Mouse (Mus musculus) layer of hippocampus, adult 8-10 months (tissue): ENCODE data around the gene Arhgap24. TPM values are rescaled to one million over a fixed set of nuclear protein-coding genes. Genes with fewer than 3 reads are reported as not detected.
"Not testable (repeated sequence)": the region's sequence is repeated elsewhere in the genome, so short reads cannot be mapped to it uniquely, and the experiment has no call there.

ENCODE experiments used
- DNase-seq, 2 experiments: peaks; one replicate each; pipeline ENCODE4 v3.0.0; 2022; ENCODE audit warnings: low spot score in 2 of 2
- total RNA-seq, 4 experiments: library from RNA; stranded (reverse); gene quantifications; 2 replicates each; pipeline ENCODE4 v1.2.4; 2022

Gene Arhgap24
- total RNA-seq, 4 experiments from 2014 or later: 4.8 to 10.6 (median 7.1) TPM

DNA sequence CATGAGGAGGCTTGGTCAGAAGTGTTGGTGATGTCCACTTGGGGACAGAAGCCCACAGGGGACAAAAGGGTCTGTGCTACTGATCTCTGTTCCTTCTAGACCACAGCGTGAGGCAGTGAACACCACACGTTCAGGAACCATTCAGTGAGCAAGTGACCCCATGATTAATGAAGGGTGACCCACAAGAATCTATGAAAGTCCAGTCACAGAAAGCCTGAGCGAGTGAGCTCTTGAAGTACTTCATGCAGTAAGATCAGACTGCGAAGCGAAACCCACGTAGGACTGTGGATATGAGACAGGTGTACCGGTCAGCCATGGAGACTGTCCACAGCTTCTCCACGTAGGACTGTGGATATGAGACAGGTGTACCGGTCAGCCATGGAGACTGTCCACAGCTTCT is 391.8 kb downstream of the Arhgap24 start:
- DNase-seq: not testable (repeated sequence)

- peak; percentile 51 to 73 for DNase-seq
These were observed 393.6 kb downstream of the Arhgap24 start for GRCm38 (mm10) chr5:102874605-102875298.

GRCm38 (mm10) chr5:102875628-102876027 is 394.4 kb downstream of the Arhgap24 start:
- no peak for DNase-seq

GRCm38 (mm10) chr5:102888482-102889162 is 407.4 kb downstream of the Arhgap24 start:
- DNase-seq: no peak

DNA sequence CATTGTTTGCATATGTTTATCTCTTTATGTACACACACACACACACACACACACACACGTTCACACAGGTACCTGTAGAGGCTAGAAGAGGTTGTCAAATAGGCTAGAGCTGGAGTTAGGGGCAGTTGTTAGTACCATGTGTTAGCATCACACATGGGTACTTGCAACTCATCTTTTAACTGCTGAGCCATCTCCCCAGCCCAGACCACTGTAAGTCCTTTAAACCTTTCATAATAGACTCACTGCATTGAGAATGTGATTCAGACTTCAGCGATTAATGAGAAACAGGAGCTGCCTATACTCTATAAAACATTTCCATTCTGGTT is 407.9 kb downstream of the Arhgap24 start:
- DNase-seq: no peak

DNA sequence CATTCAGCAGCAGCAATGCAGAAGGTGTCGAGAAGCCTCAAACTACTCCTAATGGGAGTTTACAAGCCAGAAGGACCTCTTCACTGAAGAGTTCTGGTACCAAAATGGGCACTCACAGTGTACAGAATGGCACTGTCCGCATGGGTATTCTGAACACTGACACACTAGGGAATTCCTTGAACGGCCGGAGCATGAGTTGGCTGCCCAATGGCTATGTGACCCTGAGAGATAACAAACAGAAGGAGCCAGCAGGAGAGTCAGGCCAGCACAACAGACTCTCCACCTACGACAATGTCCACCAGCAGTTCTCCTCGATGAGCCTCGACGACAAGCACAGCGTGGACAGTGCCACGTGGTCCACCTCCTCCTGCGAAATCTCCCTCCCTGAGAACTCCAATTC is 411.0 kb downstream of the Arhgap24 start:
- no peak for DNase-seq

- no peak for DNase-seq
These were observed 417.1 kb downstream of the Arhgap24 start for GRCm38 (mm10) chr5:102898301-102898700.

DNA sequence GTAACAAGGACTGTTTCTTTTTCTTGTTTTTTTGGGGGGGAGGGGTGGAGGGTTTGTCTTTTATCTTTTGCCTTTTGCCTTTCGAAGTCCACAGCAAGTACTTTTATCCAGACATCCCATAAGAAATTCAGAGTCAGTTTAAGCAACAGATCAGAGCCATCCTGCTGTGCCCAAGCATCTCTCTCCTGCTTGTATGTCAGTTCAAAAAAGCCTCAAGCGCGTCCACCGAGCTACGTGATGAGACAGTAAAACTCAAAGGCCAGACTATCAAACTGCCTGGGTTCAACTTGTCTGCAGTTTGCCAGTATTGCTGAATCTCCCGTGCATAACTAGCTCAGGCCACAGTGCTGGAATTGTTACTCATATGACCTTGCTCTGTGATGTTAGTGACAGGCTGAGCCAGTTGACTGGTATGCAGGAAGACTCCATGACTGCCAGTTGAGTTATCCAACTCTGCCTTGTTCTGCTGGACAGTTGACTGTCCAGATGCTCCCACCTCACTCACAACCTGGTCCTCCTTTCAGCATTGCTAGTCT is 418.6 kb downstream of the Arhgap24 start:
- DNase-seq: no peak

DNA sequence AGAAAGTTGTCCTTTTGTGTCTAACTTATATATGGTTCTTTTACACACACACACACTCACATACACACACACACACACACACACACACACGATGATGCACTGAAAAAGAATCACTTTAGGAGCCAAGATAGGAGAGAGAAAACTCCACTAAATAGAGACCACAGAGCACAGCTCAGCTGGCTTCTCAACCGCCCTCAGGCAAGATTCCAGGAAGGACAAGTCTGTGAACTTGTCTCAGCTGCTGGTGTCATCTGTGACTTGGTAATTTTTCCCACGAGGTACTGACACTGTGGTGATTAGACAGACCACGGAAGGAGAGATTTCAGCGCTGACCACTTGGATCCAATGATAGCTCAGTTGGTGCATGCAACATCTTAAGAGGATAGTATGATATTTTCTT is 420.0 kb downstream of the Arhgap24 start:
- no peak for DNase-seq

DNA sequence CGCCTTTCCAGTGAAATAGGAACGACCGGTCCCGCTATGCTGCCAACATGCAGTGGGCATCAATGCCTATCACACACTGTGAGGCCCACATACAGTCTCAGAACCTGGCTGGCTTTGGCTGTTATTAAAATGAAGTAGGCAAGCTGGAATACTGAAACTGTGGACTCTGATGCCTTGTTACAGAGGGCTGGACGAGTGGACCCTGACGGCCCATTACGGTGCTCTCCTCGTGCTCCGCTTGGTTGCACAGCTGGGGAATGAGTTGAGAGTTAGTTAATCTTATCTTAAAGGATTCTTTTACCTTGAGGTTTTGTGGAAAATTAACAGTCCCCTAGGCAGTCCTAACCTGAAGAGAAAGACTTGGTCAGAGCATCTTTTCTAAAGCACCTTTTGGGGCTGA is 422.3 kb downstream of the Arhgap24 start:
- no peak for DNase-seq

GRCm38 (mm10) chr5:102904066-102904465 is 422.9 kb downstream of the Arhgap24 start:
- no peak for DNase-seq

- DNase-seq: no peak
These were observed 424.4 kb downstream of the Arhgap24 start for GRCm38 (mm10) chr5:102905441-102906211.

DNA sequence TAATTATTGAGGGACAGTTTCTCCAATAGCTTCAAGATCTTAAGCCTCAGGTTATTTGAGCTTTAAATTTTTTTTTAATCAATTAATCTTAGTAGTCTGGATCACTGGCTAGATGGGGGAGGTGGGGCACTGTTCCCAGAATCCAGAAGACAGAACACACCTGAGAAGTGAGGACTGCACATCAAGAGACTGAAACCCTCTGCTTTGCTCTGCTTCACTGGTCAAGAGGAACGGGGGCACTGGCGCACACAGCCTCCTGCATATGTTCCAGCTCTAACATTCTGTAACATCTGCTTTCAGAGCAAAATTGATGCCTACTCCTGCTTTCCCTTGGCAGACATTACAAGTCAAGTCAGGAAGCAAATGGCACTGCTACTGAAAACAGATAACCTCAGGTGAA is 439.0 kb downstream of the Arhgap24 start:
- peak in 1 of 2 experiments; percentile 1 for DNase-seq

DNA sequence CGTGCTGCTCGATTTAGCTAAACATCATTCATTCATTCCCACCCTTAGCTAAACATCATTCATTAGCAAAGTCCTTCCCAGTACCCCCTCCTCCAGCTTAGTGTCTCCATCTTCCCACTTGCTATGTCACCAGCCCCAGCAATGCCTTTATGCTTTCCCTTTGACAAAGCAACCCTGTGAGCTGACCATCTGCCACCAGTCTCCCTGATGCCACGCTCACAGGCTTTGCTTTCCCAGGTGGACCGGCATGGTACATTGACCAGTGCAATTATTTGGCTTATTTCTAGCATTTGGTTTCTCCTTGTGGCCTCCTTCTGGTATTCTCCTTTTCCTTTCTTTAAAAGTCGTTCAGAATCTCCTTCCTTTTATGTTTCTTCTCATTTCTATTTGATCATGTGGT is 445.6 kb downstream of the Arhgap24 start:
- peak in 1 of 2 experiments; percentile 3 for DNase-seq

DNA sequence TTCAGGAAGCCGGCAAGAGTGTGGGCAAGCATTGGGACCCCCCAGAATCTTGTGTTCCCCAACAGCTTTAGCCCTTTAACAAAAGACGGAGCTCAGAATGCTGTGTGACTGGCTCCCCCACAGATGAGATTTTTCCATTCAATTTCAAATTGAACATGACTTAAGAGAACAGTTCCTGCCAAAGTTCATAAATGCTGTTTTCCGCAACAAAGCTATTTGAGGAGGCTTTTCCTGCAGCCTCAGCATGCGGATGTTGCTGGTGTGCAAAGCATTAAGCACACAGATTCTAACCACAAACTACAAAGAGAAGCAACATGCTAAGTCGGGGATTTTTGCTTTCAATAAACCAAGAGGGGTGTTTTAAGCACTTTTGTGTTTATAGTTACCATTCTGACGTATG is 449.0 kb downstream of the Arhgap24 start:
- peak in 1 of 2 experiments; percentile 2 for DNase-seq

DNA sequence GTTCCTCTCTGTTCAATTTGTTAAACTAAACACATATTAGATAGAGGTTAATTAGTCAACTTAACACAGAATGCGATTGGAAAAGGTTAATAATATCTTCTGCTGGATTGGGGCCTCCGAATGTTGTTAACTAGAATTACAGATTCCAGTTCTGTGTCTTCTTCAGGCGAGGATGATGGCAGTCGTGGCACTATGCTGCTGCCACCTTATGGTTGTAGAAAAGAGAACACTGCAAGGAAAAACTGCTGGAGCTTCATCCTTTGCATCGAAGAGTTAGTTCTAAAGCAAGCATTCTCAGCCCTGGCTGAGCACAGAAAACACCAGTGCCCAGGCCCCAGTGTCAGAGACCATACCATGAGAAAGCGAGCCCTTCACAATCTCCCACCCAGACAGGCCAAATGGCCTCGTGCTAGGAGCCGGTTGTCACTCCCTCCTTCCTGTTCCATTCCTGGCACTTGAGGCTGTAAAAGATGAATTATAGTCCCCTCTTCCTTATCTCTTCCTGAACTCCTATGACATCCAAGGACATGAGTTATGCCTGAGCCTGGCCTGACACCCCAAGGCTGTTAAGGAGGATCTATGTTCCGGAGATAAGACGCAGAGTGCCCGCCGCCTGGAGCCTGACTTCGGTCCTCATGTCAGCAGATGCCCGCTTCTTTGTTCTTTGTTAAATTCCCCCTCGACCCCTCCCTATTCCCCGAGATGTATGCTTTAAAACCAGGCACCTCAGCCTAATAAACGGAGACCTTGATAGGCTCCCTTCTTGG is 462.9 kb downstream of the Arhgap24 start:
- not testable (repeated sequence) for DNase-seq

DNA sequence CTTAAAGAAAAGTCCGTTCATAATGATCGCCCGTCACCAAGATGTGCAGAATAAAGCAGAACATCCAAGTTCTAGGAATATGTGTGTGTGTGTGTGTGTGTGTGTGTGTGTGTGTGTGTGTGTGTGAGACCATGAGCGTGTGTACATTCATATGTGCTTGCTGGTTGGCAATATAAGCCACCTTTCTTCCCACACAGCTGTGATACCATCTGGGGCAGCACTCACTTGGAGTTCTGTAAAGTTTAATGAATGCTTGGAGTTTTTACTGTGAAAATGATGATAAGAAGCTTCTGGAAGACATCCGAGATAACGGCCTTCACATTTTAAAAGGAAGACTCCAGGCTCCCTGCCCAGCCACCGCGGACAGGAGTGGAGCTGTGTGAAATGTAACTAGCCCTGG is 465.4 kb downstream of the Arhgap24 start:
- DNase-seq: peak; percentile 64 to 69

DNA sequence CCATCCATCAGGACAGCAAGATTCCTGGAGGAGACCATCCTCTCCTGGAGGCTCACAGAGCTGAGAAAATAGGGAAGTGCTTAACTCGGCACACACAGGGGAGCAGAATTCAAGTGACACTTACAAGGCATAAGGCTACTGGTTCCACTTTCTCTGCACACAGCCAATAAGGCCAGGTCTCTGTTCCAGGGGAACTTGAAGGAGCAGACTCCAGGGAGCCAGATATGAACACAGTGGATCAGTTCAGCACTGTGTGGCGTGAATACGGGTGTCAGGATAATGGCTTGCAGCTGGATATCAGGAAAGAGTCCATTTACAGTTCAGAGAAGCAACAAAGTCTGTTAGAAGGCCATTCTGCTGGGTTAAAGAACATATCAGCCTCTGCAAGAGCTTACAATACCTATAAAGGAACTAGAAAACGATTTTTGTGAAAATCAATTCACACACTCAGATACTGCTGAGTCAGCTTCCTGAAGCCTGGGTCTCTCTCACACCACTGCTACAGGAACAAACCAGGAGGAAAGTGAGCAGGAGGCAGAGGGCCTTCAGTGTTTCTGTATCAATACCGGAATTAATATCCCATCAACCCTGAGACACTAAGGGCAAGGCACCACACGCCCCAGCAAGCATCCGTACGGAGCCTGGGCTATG is 466.0 kb downstream of the Arhgap24 start:
- DNase-seq: no peak
